ENCODE assay signal across 8 mouse cellular contexts in the genomic region with DNA sequence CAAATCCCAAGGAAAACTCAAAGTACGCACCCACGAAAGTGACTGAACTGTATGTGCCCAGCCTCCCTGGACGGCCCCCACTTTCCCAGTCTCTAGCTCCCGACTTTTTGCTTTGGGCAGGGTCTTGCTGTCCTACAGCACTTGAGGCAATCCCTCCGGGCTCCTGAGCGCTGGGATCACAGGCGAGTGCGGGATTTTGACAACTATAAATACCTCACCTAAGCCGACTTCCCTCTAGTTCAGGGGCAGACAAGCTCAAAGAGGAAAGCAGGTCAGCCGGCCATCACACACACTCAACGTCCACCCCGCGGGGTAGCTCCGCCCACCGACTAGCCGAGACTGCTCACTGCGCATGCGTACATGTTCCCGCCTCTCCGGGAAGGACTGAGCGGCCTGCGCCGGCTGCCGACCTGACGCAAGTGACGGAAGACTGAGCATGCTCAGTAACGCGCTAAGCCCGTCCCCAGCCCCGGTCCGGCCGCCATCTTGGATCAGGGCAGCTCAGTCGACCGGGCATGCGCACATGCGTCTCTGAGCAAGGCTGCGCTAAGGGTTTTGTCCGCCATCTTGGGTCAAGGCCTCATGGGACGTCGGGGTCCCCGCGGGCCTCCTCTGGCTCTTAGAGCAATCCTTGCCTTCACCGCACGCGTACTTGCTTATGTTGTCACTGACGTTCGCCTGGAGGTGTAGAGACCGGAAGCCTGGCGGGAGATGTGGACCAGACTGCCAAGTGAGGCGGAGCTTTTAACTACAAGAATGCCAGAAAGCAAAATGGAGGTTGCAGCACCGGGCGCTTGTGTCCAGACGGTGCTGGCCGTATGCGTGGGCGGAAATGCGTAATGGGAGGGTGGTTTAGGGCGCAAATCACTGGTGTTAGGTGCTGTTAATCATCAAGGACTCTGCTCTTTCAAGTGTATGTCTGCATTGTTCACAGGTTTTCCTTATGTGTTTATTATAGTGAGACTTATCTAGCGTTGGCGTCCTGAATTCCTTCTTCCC. TPM values are rescaled to one million over a fixed set of nuclear protein-coding genes. Genes with fewer than 3 reads are reported as not detected.
A peak's percentile ranks its signal among the peaks of the same experiment; 100 is the strongest.
DNase-seq lines count a peak whose midpoint lies in the region; ATAC-seq and TF ChIP-seq lines count a peak whose summit lies in the region.

A gene (minus strand): TSS at position 545 of the 999 bp plus-strand sequence.

- WGBS in bone marrow, adult 2 months, result under 1% methylated on average over 60 of the region's 60 CpGs
- WGBS in embryonic facial prominence, embryonic 15.5 days, result under 1% methylated on average over 60 of the region's 60 CpGs
- under 1% methylated on average over 60 of the region's 60 CpGs for WGBS in limb, embryonic 14.5 days
- under 1% methylated on average over 60 of the region's 60 CpGs for WGBS in midbrain, postnatal 0 days

- H3K27ac ChIP-seq in bone marrow, adult 2 months (ENCODE audit: control insufficient read depth, insufficient read depth, low read depth, low read length, poor library complexity), result peak within 1 kb of the TSS; percentile 92
- peak within 1 kb of the TSS; percentile 99 for H3K27ac ChIP-seq in embryonic facial prominence, embryonic 15.5 days (replicated peaks)
- peak within 1 kb of the TSS; percentile 99 for H3K27ac ChIP-seq in limb, embryonic 14.5 days (replicated peaks; ENCODE audit: low read depth, low read length)
- H3K27ac ChIP-seq in midbrain, postnatal 0 days (ENCODE audit: low read depth, low read length), result peak within 1 kb of the TSS; percentile 97

- H3K9me3 ChIP-seq in embryonic facial prominence, embryonic 15.5 days (replicated peaks), result no peaks in the 10 kb centered on the region
- H3K9me3 ChIP-seq in limb, embryonic 14.5 days (ENCODE audit: control insufficient read depth, low read length), result no peaks in the 10 kb centered on the region
- H3K9me3 ChIP-seq in midbrain, postnatal 0 days (ENCODE audit: low read length), result no peaks in the 10 kb centered on the region

- H3K4me1 ChIP-seq in bone marrow, adult 2 months (ENCODE audit: control insufficient read depth, insufficient read depth, low read length), result no peaks in the 10 kb centered on the region
- peaks cover 9% of the 10 kb centered on the region; the same call in 1 of the 2 replicates for H3K4me1 ChIP-seq in embryonic facial prominence, embryonic 15.5 days
- H3K4me1 ChIP-seq in limb, embryonic 14.5 days (ENCODE audit: control insufficient read depth, insufficient read depth, low read length), result peaks cover 9% of the 10 kb centered on the region
- no peaks in the 10 kb centered on the region for H3K4me1 ChIP-seq in midbrain, postnatal 0 days (ENCODE audit: insufficient read depth, low read length)

- H3K9ac ChIP-seq in embryonic facial prominence, embryonic 15.5 days, result peak within 1 kb of the TSS; percentile 58
- peak within 1 kb of the TSS; percentile 85 for H3K9ac ChIP-seq in limb, embryonic 14.5 days (ENCODE audit: low read depth, low read length, severe bottlenecking)
- peak within 1 kb of the TSS; percentile 79 for H3K9ac ChIP-seq in midbrain, postnatal 0 days (replicated peaks; ENCODE audit: low read length, poor library complexity, severe bottlenecking)

- peak; percentile 100 for DNase-seq in 416B (ENCODE audit: low read depth)
- DNase-seq in heart, adult 8-10 months (ENCODE audit: low spot score), result peak; percentile 99
- DNase-seq in kidney, adult 9 months, result peak; percentile 100
- DNase-seq in limb, embryonic 14.5 days (ENCODE audit: low spot score), result peak; percentile 99
- DNase-seq in midbrain, postnatal 0 days (ENCODE audit: low spot score), result peak; percentile 100
- peak; percentile 99 to 100 for DNase-seq in spleen, postnatal 14 days (ENCODE audit: low spot score in 2 of 2)

- TF ChIP-seq CTCF in bone marrow, adult 2 months (IDR thresholded peaks at IDR 0.05; ENCODE audit: control insufficient read depth, insufficient read depth, low read length), result no peak
- TF ChIP-seq CTCF in midbrain, postnatal 0 days (IDR thresholded peaks at IDR 0.05), result no peak

- ATAC-seq in embryonic facial prominence, embryonic 15.5 days (ENCODE audit: insufficient number of reproducible peaks, low FRiP score, low TSS enrichment, low read depth), result peak; percentile 100
- peak; percentile 99 for ATAC-seq in limb, embryonic 14.5 days (ENCODE audit: low FRiP score, low read depth)
- peak; percentile 99 for ATAC-seq in midbrain, postnatal 0 days (ENCODE audit: low FRiP score)

- no peaks in the 10 kb centered on the region for H3K27me3 ChIP-seq in embryonic facial prominence, embryonic 15.5 days
- H3K27me3 ChIP-seq in limb, embryonic 14.5 days (ENCODE audit: control insufficient read depth, insufficient read depth, low read length), result no peaks in the 10 kb centered on the region
- no peaks in the 10 kb centered on the region for H3K27me3 ChIP-seq in midbrain, postnatal 0 days (ENCODE audit: insufficient read depth, low read length)

- peak within 1 kb of the TSS; percentile 79 for H3K4me3 ChIP-seq in bone marrow, adult 2 months (replicated peaks; ENCODE audit: control insufficient read depth, low read depth, low read length)
- peak within 1 kb of the TSS; percentile 66 for H3K4me3 ChIP-seq in embryonic facial prominence, embryonic 15.5 days (replicated peaks)
- H3K4me3 ChIP-seq in limb, embryonic 14.5 days (replicated peaks; ENCODE audit: low read length), result peak within 1 kb of the TSS; percentile 76
- H3K4me3 ChIP-seq in midbrain, postnatal 0 days (ENCODE audit: low read depth, low read length), result peak within 1 kb of the TSS; percentile 71

- peak within 1 kb of the TSS; percentile 76 for H3K4me2 ChIP-seq in embryonic facial prominence, embryonic 15.5 days (replicated peaks)
- peak within 1 kb of the TSS; percentile 81 for H3K4me2 ChIP-seq in limb, embryonic 14.5 days (replicated peaks; ENCODE audit: low read depth, low read length, severe bottlenecking)
- H3K4me2 ChIP-seq in midbrain, postnatal 0 days (ENCODE audit: low read depth, low read length, poor library complexity, severe bottlenecking), result peak within 1 kb of the TSS; percentile 71

- TF ChIP-seq POLR2A in bone marrow, adult 2 months (IDR thresholded peaks at IDR 0.05; ENCODE audit: borderline replicate concordance, control insufficient read depth, low read depth, low read length), result peak; percentile 96
- peak; percentile 89; the same call in 1 of the 2 replicates for TF ChIP-seq POLR2A in limb, embryonic 14.5 days (IDR thresholded peaks at IDR 0.05; ENCODE audit: borderline replicate concordance, extremely low read depth, insufficient read depth, insufficient read length)

- peaks cover 15% of the 10 kb centered on the region; the same call in 1 of the 2 replicates for H3K36me3 ChIP-seq in embryonic facial prominence, embryonic 15.5 days
- H3K36me3 ChIP-seq in limb, embryonic 14.5 days (ENCODE audit: control insufficient read depth, insufficient read depth, low read length), result peaks cover 12% of the 10 kb centered on the region; the same call in 1 of the 2 replicates
- H3K36me3 ChIP-seq in midbrain, postnatal 0 days (ENCODE audit: insufficient read depth, low read length), result 0 out of 2 replicates have a peak, but pooled peaks cover 4% of the 10 kb centered on the region

RNA-seq across cellular contexts. Expression of the gene that starts here (rescaled TPM):
- polyA plus RNA-seq in bone marrow, adult 2 months (2011; ENCODE audit: insufficient read depth, insufficient read length, low replicate concordance, missing spikeins), result 7.5 and 15.6 TPM in 2 replicates
- polyA plus RNA-seq in embryonic facial prominence, embryonic 15.5 days (2015; fragmentation: Nextera tagmentation; extraction: Ambion mirVana), result 84.8 and 92.6 TPM in 2 replicates
- 10 to 100 TPM; 35.6 to 44.6 (median 40.8) TPM for total RNA-seq in heart, adult 8-10 months (2022)
- 39.4 and 46.7 TPM in 2 replicates for polyA plus RNA-seq in limb, embryonic 14.5 days (2012; rRNA removed)
- 74.6 and 81.9 TPM in 2 replicates for polyA plus RNA-seq in limb, embryonic 14.5 days (2014; fragmentation: Nextera tagmentation; extraction: Ambion mirVana)
- total RNA-seq in midbrain, postnatal 0 days (2014; rRNA removed), result 22.7 and 31.8 TPM in 2 replicates
- 81.9 and 83.4 TPM in 2 replicates for polyA plus RNA-seq in midbrain, postnatal 0 days (2015; fragmentation: Nextera tagmentation; extraction: Ambion mirVana)

Comparison
In these comparisons a context has a peak if more than half of its experiments do, and no peak if none do; other contexts are left out.
1. Peak in every context shown above with its lines: DNase-seq, ATAC-seq, H3K4me3 ChIP-seq and H3K27ac ChIP-seq.